Mouse (Mus musculus) intestine, embryonic 16.5 days (tissue): ENCODE results near the gene Crhbp. TPM values are rescaled to one million over a fixed set of nuclear protein-coding genes. Genes with fewer than 3 reads are reported as not detected.

Experiments used
- ATAC-seq: fragments of 200-750 bp; cut with Nextera tagmentation; 2 replicates; pipeline ENCODE4 v1.8.0; 2017; ENCODE audit warnings: moderate TSS enrichment, moderate library complexity
- H3K27ac ChIP-seq: fragments of 300-500 bp; sonication (generic); 2 replicates; pipeline ENCODE4 v1.5.1; 2014; ENCODE audit warnings: mild to moderate bottlenecking, low read length
- H3K27me3 ChIP-seq: fragments of 300-500 bp; sonication (generic); replicated peaks from 2 replicates; pipeline ENCODE4 v1.6.1; 2014; ENCODE audit warnings: low read length, control low read depth, mixed read lengths; ENCODE audit not compliant: control insufficient read depth, insufficient read depth
- H3K36me3 ChIP-seq: fragments of 300-500 bp; sonication (generic); 2 replicates; pipeline ENCODE4 v1.6.1; 2014; ENCODE audit warnings: low read length, control low read depth; ENCODE audit not compliant: control insufficient read depth, insufficient read depth
- H3K4me1 ChIP-seq: fragments of 300-500 bp; sonication (generic); 2 replicates; pipeline ENCODE4 v1.6.1; 2014; ENCODE audit warnings: low read length, control low read depth, mixed read lengths; ENCODE audit not compliant: control insufficient read depth, insufficient read depth
- H3K4me2 ChIP-seq: fragments of 300-500 bp; sonication (generic); 2 replicates; pipeline ENCODE4 v1.6.1; 2014; ENCODE audit warnings: low read depth, low read length, control low read depth
- H3K4me3 ChIP-seq: fragments of 300-500 bp; sonication (generic); 2 replicates; pipeline ENCODE4 v1.5.1; 2014; ENCODE audit warnings: mild to moderate bottlenecking, low read length
- H3K9ac ChIP-seq: fragments of 300-500 bp; sonication (generic); 2 replicates; pipeline ENCODE4 v1.6.1; 2014; ENCODE audit warnings: low read depth, low read length
- H3K9me3 ChIP-seq: fragments of 300-500 bp; sonication (generic); 2 replicates; pipeline ENCODE4 v1.6.1; 2016; ENCODE audit warnings: low read length, control low read depth; ENCODE audit not compliant: control insufficient read depth
- WGBS: fragments of 180-500 bp; shearing (Covaris S2); extraction: QIAGEN DNeasy Blood & Tissue Kit; methylation state at CpG from one replicate; pipeline ENCODE4 v1.1.7; 2014; 5-methylcytosine and 5-hydroxymethylcytosine counted together
- polyA plus RNA-seq: library from polyadenylated mRNA; unstranded; fragments of >200 nt; fragmentation: Nextera tagmentation; extraction: Ambion mirVana; gene quantifications from 2 replicates; pipeline ENCODE4 v1.2.1, GENCODE M21; 2015

The Crhbp gene
- polyA plus RNA-seq, 1 experiment from 2014 or later, result 0.20 TPM

- Histone ChIP-seq H3K36me3 (no peaks in the 10 kb centered on the region), H3K27me3 (no peaks in the 10 kb centered on the region), H3K9ac (no peak overlapping the region), H3K4me1 (no peaks in the 10 kb centered on the region), H3K9me3 (no peaks in the 10 kb centered on the region), H3K4me3 (no peak overlapping the region), H3K4me2 (no peak overlapping the region), H3K27ac (no peak overlapping the region)
- WGBS, result 77% methylated on average over 5 of the region's 5 CpGs
- no peak for ATAC-seq
Observed at GRCm38 (mm10) chr13:95388226-95388625, 56.5 kb downstream of the Crhbp start.

- Histone ChIP-seq H3K9ac (no peak overlapping the region), H3K4me1 (no peaks in the 10 kb centered on the region), H3K4me2 (no peak overlapping the region), H3K27me3 (no peaks in the 10 kb centered on the region), H3K36me3 (no peaks in the 10 kb centered on the region), H3K27ac (no peak overlapping the region), H3K4me3 (no peak overlapping the region), H3K9me3 (no peaks in the 10 kb centered on the region)
- WGBS, result 59% methylated on average over 5 of the region's 5 CpGs
- no peak for ATAC-seq
Observed at GRCm38 (mm10) chr13:95382418-95382817, 62.3 kb downstream of the Crhbp start.

Other genes starting within 250 kb of the Crhbp start
- gene Pde8b, start 194.6 kb downstream of the Crhbp start, polyA plus RNA-seq, result 9.9 and 13.6 TPM in 2 replicates
- 38.5 and 43.4 TPM in 2 replicates for gene Zbed3, start 121.3 kb downstream of the Crhbp start, polyA plus RNA-seq
- gene Aggf1, start 69.6 kb downstream of the Crhbp start, polyA plus RNA-seq, result 22.8 and 25.0 TPM in 2 replicates
- gene S100z, start 33.8 kb upstream of the Crhbp start, polyA plus RNA-seq, result 0.40 and 1.2 TPM in 2 replicates
- 23.0 and 24.8 TPM in 2 replicates for gene F2rl1, start 80.3 kb upstream of the Crhbp start, polyA plus RNA-seq
- 41.0 and 41.7 TPM in 2 replicates for gene F2r, start 173.6 kb upstream of the Crhbp start, polyA plus RNA-seq